Mouse (Mus musculus): ENCODE data around the gene Cabp4. TPM values are rescaled to one million over a fixed set of nuclear protein-coding genes. Genes with fewer than 3 reads are reported as not detected.

Cabp4 gene
- total RNA-seq (2021) = under 1 TPM; 0.11 to 0.23 TPM
- long read RNA-seq, experiment 1 = 0 reads
- long read RNA-seq, experiment 2 = 0 reads

GRCm38 (mm10) chr19:4143759-4144268 is at the start of gene Cabp4:
TSS of gene Cabp4 (minus strand) at chr19:4144033.
- intact Hi-C loops (cut with DNase I) = no loop called here
- DNase-seq (ENCODE audit: low spot score in 2 of 2) = no peak

DNA sequence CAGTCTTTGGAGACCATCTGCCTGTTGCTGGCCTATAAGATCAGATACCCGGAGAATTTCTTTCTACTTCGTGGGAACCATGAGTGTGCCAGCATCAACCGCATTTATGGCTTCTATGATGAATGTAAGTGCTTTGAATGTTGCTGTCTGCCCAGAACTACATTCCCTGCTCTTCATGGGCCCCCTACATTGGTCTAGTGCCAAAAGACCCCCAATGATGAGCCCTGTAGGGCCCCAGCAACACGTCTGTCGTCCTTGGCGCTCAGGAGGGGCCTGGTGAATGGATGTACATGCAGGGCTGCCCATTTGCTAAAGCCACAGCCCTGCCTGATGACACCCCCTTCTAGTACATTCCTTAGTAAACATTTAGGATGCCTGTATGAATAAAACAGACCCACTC is 49.3 kb upstream of the Cabp4 start:
- intact Hi-C loops (cut with DNase I) = no loop called here
- no peak for DNase-seq (ENCODE audit: low spot score in 2 of 2)

DNA sequence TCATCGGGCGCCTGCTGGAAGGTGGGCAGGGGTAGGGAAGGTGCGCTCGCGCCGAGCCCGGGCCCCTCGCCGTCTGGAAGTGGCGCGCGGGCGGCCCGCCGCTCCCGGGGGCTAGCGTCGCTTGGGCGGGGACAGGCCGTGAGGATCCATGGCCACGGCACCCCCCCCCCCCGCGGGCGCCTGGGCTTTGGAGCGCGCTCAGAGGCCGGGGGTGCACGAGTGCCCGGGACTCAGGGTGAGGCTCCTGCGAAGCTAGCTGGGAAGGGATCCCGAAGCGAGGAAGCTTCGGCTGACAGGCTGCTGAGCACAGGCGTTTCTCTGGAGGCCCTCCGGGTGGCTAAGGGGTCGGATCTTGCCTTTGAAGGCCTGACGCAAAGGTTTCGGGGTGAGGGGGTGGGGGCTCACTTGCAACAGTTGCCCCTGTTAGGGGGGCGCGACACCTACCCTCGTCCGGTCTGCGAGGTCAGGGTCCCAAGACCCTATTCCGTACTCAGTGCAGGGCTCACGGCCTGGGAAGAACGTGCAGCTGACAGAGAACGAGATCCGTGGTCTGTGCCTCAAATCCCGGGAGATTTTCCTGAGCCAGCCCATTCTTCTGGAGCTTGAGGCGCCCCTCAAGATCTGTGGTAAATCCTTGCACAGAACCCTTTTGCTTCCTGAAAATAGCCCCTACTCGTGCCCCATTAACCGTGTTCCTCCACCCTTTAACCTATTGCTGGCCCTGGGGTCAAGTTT is 48.6 kb upstream of the Cabp4 start:
- intact Hi-C loops (cut with DNase I) = loop anchor here (1.0 kb wide), 1 partner anchor 23 kb away; no protein-coding TSS in a partner anchor
- DNase-seq (ENCODE audit: low spot score in 2 of 2) = no peak

DNA sequence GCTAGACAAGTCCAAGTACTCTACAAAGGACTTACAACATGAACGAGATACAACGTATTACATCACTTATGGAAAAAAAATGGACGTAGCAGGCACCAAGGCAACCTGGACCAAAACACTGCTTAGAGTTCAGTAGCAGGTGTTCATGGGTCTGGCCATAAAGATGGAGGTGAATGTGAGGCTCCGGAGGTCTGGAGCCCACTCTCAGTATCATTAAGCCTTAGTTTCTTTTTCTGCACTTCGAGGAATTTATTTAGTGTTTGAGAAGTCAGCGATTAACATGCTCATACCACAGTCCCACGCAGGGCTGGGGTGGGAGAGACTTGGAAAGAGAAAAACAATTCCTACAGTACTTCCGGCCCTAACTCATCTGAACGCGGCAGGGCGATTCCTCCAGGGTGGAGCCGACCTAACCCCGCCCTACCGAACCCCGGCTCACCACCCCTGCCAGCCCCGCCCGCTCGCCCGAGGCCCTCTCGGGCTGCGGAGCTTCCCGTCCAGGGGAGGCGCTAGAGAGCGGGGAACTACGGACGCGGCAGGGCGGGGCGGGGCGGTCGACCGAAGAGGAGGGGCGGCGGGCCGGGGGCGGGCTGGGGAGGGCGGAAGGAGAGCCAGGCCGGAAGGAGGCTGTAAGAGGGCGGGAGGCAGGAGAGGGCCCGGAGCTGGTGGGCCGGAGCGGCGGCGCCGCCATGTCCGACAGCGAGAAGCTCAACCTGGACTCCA is 47.9 kb upstream of the Cabp4 start, which contains the start of gene Ppp1ca:
Gene Ppp1ca, plus strand, starts transcription at position 538 of the 723 bp plus-strand sequence.
- peak; percentile 90 to 94 for DNase-seq (ENCODE audit: low spot score in 2 of 2)
- intact Hi-C loops (cut with DNase I) = loop anchor here (1.0 kb wide), 1 partner anchor 22 kb away; no protein-coding TSS in a partner anchor

DNA sequence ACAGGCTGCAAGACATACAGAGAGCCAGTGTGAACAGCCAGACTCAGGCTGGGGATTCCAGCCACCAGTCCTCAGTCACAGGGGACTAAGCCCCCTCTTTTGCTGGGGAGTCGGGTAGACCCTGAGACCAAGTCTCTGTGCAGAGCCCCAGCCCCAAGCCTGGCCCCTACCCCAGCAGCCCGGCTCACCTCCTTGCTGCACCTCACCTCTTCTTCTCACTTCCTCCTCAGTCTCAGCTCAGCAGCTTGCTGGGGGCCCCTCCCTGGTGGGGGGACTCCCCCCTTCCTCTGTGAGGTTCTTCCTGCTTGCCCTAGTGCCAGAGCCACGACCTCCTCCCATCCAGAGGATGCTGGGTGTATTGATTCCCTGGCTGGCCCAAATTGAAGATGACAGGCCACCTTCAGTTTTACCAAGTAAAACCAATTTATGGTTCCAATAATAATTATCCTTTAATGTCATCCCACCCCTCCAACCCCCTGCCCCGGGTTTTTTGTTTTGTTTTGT is 47.0 kb upstream of the Cabp4 start, which contains the start of gene Tbc1d10c:
Gene Tbc1d10c, minus strand, starts transcription at position 454 of the 504 bp plus-strand sequence.
- no peak for DNase-seq (ENCODE audit: low spot score in 2 of 2)
- intact Hi-C loops (cut with DNase I) = no loop called here

DNA sequence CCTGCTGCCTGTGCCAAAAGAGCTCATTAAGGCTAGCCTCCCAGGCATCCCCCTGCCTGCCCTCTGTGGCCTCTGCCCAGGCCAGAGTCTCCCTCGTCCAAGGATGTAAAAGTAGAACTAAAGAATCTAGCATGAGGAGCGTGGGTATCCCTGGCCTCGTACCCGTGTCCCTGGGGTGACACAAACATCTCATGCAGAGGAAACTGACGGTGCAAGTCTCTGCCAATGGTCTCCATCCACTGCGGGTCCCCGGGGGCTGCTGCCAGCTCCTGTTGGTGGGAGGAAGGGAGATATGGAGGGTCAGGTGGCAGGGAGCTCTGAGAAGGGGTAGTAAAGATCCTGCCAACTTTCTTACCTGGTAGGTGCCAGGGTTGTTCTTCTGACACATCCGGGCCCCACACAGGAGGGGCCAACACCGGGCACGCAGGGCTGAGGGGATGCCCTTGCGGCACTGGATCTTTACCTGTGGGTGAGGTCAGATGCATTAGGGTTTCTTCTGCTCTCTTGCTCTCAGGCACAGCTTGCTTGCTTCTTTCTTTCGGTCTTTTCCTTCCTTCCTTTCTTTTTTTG is 45.3 kb upstream of the Cabp4 start:
- no peak for DNase-seq (ENCODE audit: low spot score in 2 of 2)
- intact Hi-C loops (cut with DNase I) = no loop called here

DNA sequence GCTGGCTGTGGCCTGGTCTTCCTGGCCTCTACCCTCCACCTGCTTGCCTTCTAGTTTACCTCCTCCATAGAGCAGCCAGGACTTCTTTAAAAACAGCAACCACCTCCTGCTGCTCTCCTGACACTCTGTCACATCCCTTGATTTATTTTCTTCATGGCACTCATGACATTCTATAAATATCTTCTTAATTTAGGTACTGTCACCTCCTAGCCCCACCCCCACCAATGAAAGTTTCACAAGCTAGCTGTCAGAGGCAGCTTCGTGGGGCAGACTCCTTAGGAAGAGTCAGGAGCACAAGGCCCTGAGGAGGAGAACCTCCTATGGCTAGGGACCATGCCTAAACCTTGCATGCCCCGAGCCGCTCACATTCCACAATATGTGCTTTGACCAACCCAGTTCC is 43.5 kb upstream of the Cabp4 start:
- intact Hi-C loops (cut with DNase I) = no loop called here
- DNase-seq (ENCODE audit: low spot score in 2 of 2) = no peak

DNA sequence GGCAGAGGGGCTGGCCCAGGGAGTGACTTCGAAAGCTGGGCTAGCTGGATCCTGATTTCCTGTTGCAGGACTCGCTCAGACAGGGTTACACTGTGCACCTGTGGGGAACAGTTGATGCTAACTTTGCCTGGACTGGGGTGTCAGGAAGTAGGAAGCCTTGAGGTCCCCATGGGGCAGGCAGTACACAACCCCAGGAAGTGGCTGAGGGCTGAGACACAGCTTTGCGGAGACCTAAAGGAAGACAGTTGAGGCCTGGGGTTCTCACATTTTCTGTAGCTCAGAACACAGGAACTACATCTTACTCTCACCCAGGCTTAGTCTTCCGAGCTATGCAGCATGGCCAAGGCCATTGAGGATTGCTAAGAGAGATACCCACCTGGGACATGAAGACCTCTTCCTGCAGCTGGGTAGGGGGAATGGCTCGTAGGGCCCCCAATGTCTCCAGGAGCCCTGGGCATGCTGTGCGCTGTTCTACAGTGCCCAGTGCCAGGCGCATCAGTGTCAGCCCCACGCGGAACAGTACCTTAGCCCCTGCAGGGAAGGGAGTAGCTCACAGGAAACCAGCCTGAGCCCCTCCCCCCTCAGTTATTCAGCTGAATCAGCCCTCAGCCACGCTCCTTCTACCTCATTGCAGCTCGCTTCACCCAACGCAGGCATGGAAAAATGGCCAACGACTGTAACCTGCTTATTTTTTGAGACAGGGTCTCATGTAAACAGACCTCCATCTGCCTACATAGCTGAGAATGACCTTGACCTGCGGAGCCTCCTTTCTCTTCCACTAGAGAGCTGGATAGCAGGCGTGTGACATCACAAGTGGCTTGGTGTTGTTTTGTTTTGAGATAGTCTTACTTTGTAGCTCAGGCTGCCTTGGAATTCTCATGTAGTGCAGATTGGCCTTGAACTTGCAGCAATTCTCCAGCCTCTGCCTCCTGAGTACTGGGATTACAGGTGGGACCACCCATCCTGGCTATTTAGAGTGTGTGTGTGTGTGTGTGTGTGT is 41.4 kb upstream of the Cabp4 start:
- intact Hi-C loops (cut with DNase I) = no loop called here

DNA sequence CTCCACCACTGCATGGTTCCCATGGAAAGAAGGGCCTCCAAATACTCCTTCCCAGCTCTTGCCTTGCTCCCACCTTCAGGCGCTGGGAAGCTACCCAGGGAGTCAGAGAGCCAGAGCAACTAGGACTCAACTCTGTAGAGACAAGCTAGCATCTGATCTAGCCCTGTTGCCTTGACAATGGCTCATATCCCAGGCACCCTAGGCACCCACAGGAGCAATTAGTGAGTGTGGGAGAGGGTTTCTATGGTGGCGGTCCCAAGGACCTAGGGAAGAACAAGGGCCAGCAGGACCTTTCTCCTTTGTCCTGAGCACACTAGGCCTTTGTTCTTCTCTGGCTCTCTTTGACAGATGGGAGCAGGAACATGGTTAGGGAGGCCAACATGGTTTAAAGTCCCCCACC is 39.9 kb upstream of the Cabp4 start:
- intact Hi-C loops (cut with DNase I) = no loop called here
- DNase-seq (ENCODE audit: low spot score in 2 of 2) = no peak

More for the DNA sequence above, 41.4 kb upstream of the Cabp4 start:
- no peak for DNase-seq (ENCODE audit: low spot score in 2 of 2)

GRCm38 (mm10) chr19:4181892-4182291 is 38.1 kb upstream of the Cabp4 start:
- DNase-seq (ENCODE audit: low spot score in 2 of 2) = peak; percentile 82 to 86
- intact Hi-C loops (cut with DNase I) = no loop called here

DNA sequence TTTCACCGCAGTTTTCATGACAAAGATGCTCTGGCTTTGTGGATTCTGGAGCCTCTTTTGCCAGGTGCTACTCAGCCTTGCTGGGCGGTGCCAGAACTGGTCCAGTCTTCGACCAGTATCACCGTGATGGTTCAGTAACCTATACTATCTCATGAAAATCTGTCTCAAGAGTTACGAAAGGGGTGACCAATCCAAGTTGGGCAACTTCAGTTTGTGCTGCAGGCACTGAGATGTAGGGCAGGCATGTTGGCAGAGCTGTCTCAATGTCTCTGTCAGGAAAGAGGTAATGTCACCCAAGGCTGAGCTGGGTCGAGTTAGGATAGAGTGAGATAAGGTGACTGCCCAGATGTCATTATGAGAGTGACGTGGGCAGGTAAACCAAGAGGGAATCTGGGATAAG is 36.6 kb upstream of the Cabp4 start:
- no peak for DNase-seq (ENCODE audit: low spot score in 2 of 2)
- intact Hi-C loops (cut with DNase I) = no loop called here

GRCm38 (mm10) chr19:4175368-4175947 is 31.6 kb upstream of the Cabp4 start, which contains the start of gene Carns1:
TSS of gene Carns1 (minus strand) at chr19:4175479.
- intact Hi-C loops (cut with DNase I) = no loop called here
- no peak for DNase-seq (ENCODE audit: low spot score in 2 of 2)

DNA sequence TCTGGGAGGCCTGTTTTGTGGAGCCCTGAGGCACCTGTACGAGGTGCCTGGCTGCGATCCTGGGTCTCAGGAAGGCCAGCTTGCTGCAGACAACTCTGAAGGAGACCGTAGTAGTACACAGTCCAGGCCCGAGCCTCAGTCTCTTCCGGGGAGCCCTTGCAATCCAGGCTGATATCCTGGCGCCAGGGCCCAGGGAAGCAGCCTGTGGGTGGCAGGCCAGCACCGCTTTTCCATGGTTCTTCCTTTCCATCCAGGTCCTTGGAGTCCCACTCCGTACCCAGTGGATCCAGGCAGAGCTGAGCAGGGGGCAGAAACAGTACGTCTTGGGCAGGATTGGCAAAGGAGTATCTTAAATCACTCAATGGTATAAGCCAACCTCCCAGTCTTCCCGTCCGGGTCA is 29.1 kb upstream of the Cabp4 start:
- intact Hi-C loops (cut with DNase I) = loop anchor here (5.0 kb wide), 1 partner anchor 54 kb away; no protein-coding TSS in a partner anchor
- DNase-seq (ENCODE audit: low spot score in 2 of 2) = no peak

DNA sequence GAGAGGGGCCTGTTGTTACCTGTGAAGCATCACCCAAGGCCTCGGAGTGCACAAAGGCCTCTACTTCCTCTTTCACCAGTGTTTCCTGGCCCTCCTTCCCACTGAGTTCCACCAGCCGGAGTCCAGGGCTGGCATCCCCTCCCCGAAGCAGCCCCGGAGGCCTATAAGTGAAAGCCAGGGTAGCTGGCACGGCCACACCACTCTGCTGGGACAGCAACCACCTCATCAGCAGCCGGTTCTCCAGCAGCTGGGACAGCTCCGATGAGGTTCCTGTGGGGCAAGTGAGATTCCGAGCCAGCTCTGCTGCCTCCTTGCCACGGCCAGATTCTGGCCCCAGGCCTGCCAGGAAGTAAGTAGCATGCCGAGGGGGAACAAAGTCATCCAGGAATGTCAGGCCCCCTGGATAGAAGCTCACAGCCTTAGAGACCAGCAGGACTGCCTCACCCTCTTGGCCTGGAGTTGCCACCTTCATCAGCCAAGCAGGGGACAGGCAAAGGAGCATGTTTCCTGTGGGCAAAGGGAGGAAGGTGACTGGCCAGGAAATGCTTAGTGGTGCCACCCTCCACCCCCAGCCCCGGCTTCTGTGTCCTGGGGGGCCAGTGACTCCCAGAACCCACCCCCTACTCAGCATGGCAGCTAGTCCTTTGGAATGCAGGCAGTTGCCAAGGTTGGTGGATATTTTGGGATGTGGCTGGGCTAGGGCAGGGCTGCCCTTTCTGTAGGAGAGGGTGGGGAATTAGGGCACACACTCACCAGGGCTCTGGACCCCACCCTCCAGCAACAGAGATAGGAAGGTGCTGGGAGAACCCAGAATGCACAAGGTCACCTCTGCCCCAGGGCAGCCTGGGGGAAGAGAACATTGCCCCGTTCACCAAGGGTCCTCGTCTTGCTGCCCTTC is 27.8 kb upstream of the Cabp4 start:
- intact Hi-C loops (cut with DNase I) = loop anchor here (5.0 kb wide), 1 partner anchor 56 kb away; no protein-coding TSS in a partner anchor
- DNase-seq (ENCODE audit: low spot score in 2 of 2) = no peak

DNA sequence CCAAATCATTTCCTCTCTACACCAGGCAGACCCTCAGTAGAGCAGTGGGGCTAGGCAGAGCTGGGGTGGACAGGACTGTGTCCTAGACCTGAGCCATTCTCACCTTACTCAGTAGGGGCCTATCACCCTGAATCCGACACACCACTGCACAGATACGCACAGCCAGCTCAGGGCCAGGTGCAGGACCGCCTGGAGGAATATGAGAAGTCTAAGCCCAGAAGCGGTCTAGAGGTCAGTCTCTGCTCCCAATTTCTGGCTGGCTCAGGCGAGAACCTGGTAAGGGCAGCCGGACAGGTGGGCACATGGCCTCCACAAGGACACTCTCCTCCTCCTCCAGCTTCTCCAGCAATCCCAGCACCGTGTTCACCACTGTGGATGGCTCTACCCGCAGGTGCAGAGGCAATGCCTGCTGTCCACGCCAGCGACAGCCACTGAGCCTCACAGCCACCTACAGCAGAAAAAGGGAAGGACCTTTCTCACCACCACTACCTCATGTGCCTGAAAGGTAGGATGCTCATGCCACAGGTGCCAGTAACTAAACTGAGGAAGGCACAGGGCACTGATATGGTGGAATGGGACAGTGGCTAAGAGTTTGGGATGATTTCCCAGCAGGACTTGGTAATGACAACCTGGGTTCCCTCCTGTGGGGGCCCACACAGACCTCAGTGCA is 27.0 kb upstream of the Cabp4 start:
- intact Hi-C loops (cut with DNase I) = loop anchor here (5.0 kb wide), 1 partner anchor 56 kb away; no protein-coding TSS in a partner anchor
- DNase-seq (ENCODE audit: low spot score in 2 of 2) = no peak

- intact Hi-C loops (cut with DNase I) = loop anchor here (1.0 to 5.0 kb wide), 2 partner anchors 22 to 57 kb away; partner anchors contain the start of gene Ppp1ca
- no peak for DNase-seq (ENCODE audit: low spot score in 2 of 2)
Measured at GRCm38 (mm10) chr19:4169810-4170209, 26.0 kb upstream of the Cabp4 start.

Measured in left cerebral cortex, postnatal 14 days (tissue).